Mouse (Mus musculus) intestine, embryonic 16.5 days (tissue): ENCODE measurements around the gene Mcl1. TPM values are rescaled to one million over a fixed set of nuclear protein-coding genes. Genes with fewer than 3 reads are reported as not detected.
"Not testable (repeated sequence)": the region's sequence is repeated elsewhere in the genome, so short reads cannot be mapped to it uniquely, and the experiment has no call there.

Experiments used
- ATAC-seq: fragments of 200-750 bp; cut with Nextera tagmentation; 2 replicates; pipeline ENCODE4 v1.8.0; 2017; ENCODE audit warnings: moderate TSS enrichment, moderate library complexity
- H3K27ac ChIP-seq: fragments of 300-500 bp; sonication (generic); 2 replicates; pipeline ENCODE4 v1.5.1; 2014; ENCODE audit warnings: mild to moderate bottlenecking, low read length
- H3K27me3 ChIP-seq: fragments of 300-500 bp; sonication (generic); replicated peaks from 2 replicates; pipeline ENCODE4 v1.6.1; 2014; ENCODE audit warnings: low read length, control low read depth, mixed read lengths; ENCODE audit not compliant: control insufficient read depth, insufficient read depth
- H3K36me3 ChIP-seq: fragments of 300-500 bp; sonication (generic); 2 replicates; pipeline ENCODE4 v1.6.1; 2014; ENCODE audit warnings: low read length, control low read depth; ENCODE audit not compliant: control insufficient read depth, insufficient read depth
- H3K4me1 ChIP-seq: fragments of 300-500 bp; sonication (generic); 2 replicates; pipeline ENCODE4 v1.6.1; 2014; ENCODE audit warnings: low read length, control low read depth, mixed read lengths; ENCODE audit not compliant: control insufficient read depth, insufficient read depth
- H3K4me2 ChIP-seq: fragments of 300-500 bp; sonication (generic); 2 replicates; pipeline ENCODE4 v1.6.1; 2014; ENCODE audit warnings: low read depth, low read length, control low read depth
- H3K4me3 ChIP-seq: fragments of 300-500 bp; sonication (generic); 2 replicates; pipeline ENCODE4 v1.5.1; 2014; ENCODE audit warnings: mild to moderate bottlenecking, low read length
- H3K9ac ChIP-seq: fragments of 300-500 bp; sonication (generic); 2 replicates; pipeline ENCODE4 v1.6.1; 2014; ENCODE audit warnings: low read depth, low read length
- H3K9me3 ChIP-seq: fragments of 300-500 bp; sonication (generic); 2 replicates; pipeline ENCODE4 v1.6.1; 2016; ENCODE audit warnings: low read length, control low read depth; ENCODE audit not compliant: control insufficient read depth
- WGBS: fragments of 180-500 bp; shearing (Covaris S2); extraction: QIAGEN DNeasy Blood & Tissue Kit; methylation state at CpG from one replicate; pipeline ENCODE4 v1.1.7; 2014; 5-methylcytosine and 5-hydroxymethylcytosine counted together
- polyA plus RNA-seq: library from polyadenylated mRNA; unstranded; fragments of >200 nt; fragmentation: Nextera tagmentation; extraction: Ambion mirVana; gene quantifications from 2 replicates; pipeline ENCODE4 v1.2.1, GENCODE M21; 2015

The Mcl1 gene
- 14.7 and 17.0 TPM in 2 replicates for polyA plus RNA-seq

GRCm38 (mm10) chr3:95658236-95658867 is at the start of gene Mcl1:
TSS of gene Mcl1 (plus strand) at chr3:95658788.
- Histone ChIP-seq H3K27ac (peak within 1 kb of the TSS; percentile 98), H3K36me3 (peaks cover 2% of the 10 kb centered on the region), H3K4me3 (peak within 1 kb of the TSS; percentile 89), H3K4me2 (peak within 1 kb of the TSS; percentile 65), H3K9ac (peak within 1 kb of the TSS; percentile 100), H3K27me3 (no peaks in the 10 kb centered on the region), H3K4me1 (peaks cover 26% of the 10 kb centered on the region), H3K9me3 (no peaks in the 10 kb centered on the region)
- WGBS = under 1% methylated on average over 43 of the region's 43 CpGs
- peak; percentile 97 for ATAC-seq

GRCm38 (mm10) chr3:95609195-95609594 is 49.4 kb upstream of the Mcl1 start:
- H3K9me3 ChIP-seq = no peaks in the 10 kb centered on the region
- WGBS = 66% methylated on average over 3 of the region's 3 CpGs
- no peak overlapping the region for H3K4me2 ChIP-seq
- 0 out of 2 replicates have a peak, but pooled peaks cover 2% of the 10 kb centered on the region for H3K4me1 ChIP-seq
- peaks cover 6% of the 10 kb centered on the region; the same call in 1 of the 2 replicates for H3K36me3 ChIP-seq
- no peak overlapping the region for H3K27ac ChIP-seq
- H3K9ac ChIP-seq = no peak overlapping the region
- H3K27me3 ChIP-seq = no peaks in the 10 kb centered on the region
- no peak for ATAC-seq
- no peak overlapping the region for H3K4me3 ChIP-seq

GRCm38 (mm10) chr3:95613996-95614395 is 44.6 kb upstream of the Mcl1 start:
- Histone ChIP-seq H3K27me3 (no peaks in the 10 kb centered on the region), H3K9me3 (no peaks in the 10 kb centered on the region), H3K36me3 (peaks cover 10% of the 10 kb centered on the region; the same call in 1 of the 2 replicates), H3K27ac (peak overlapping the region; percentile 64), H3K4me3 (no peak overlapping the region), H3K4me2 (no peak overlapping the region), H3K9ac (no peak overlapping the region), H3K4me1 (no peaks in the 10 kb centered on the region)
- ATAC-seq = peak; percentile 93
- 78% methylated on average over 1 of the region's 1 CpGs for WGBS

- Histone ChIP-seq H3K9ac (no peak overlapping the region), H3K27ac (no peak overlapping the region), H3K4me3 (no peak overlapping the region), H3K36me3 (peaks cover 6% of the 10 kb centered on the region; the same call in 1 of the 2 replicates), H3K4me1 (no peaks in the 10 kb centered on the region), H3K4me2 (no peak overlapping the region), H3K27me3 (no peaks in the 10 kb centered on the region), H3K9me3 (no peaks in the 10 kb centered on the region)
- no peak for ATAC-seq
- WGBS = 78% methylated on average over 1 of the region's 1 CpGs
Measured at GRCm38 (mm10) chr3:95618511-95618910, 40.1 kb upstream of the Mcl1 start.

GRCm38 (mm10) chr3:95621241-95621640 is 37.3 kb upstream of the Mcl1 start:
- ATAC-seq = no peak

GRCm38 (mm10) chr3:95622421-95622820 is 36.2 kb upstream of the Mcl1 start:
- H3K4me2 ChIP-seq, H3K36me3 ChIP-seq, H3K9me3 ChIP-seq, H3K27ac ChIP-seq, H3K4me1 ChIP-seq, H3K27me3 ChIP-seq, ATAC-seq, H3K4me3 ChIP-seq, H3K9ac ChIP-seq: not testable (repeated sequence)
- WGBS = 90% methylated on average over 20 of the region's 20 CpGs

More at GRCm38 (mm10) chr3:95621241-95621640, 37.3 kb upstream of the Mcl1 start:
- Histone ChIP-seq H3K4me2 (no peak overlapping the region), H3K9ac (no peak overlapping the region), H3K9me3 (no peaks in the 10 kb centered on the region), H3K27ac (no peak overlapping the region), H3K27me3 (no peaks in the 10 kb centered on the region), H3K36me3 (peaks cover 6% of the 10 kb centered on the region; the same call in 1 of the 2 replicates), H3K4me3 (no peak overlapping the region), H3K4me1 (peaks cover 5% of the 10 kb centered on the region)
- WGBS = 75% methylated on average over 1 of the region's 1 CpGs

- H3K4me2 ChIP-seq = no peak overlapping the region
- no peak overlapping the region for H3K27ac ChIP-seq
- no peaks in the 10 kb centered on the region for H3K27me3 ChIP-seq
- no peaks in the 10 kb centered on the region for H3K9me3 ChIP-seq
- no peak for ATAC-seq
- no peak overlapping the region for H3K9ac ChIP-seq
- H3K4me1 ChIP-seq = peaks cover 11% of the 10 kb centered on the region
- 56% methylated on average over 2 of the region's 2 CpGs for WGBS
- H3K36me3 ChIP-seq = no peaks in the 10 kb centered on the region
- no peak overlapping the region for H3K4me3 ChIP-seq
Measured at GRCm38 (mm10) chr3:95623551-95623950, 35.0 kb upstream of the Mcl1 start.

- Histone ChIP-seq H3K4me3 (peak overlapping the region; percentile 70), H3K9ac (peak overlapping the region; percentile 50), H3K4me2 (peak overlapping the region; percentile 51), H3K27ac (peak overlapping the region; percentile 66; the same call in 1 of the 2 replicates), H3K4me1 (peaks cover 11% of the 10 kb centered on the region)
- ATAC-seq, H3K9me3 ChIP-seq, H3K27me3 ChIP-seq, H3K36me3 ChIP-seq: not testable (repeated sequence)
- WGBS = 69% methylated on average over 4 of the region's 5 CpGs
Measured at GRCm38 (mm10) chr3:95623991-95624515, 34.5 kb upstream of the Mcl1 start.

GRCm38 (mm10) chr3:95624628-95625503 is 33.7 kb upstream of the Mcl1 start, which contains the start of gene Ensa:
TSS of gene Ensa (plus strand) at chr3:95624993.
- Histone ChIP-seq H3K27me3 (no peaks in the 10 kb centered on the region), H3K36me3 (peaks cover 4% of the 10 kb centered on the region), H3K27ac (peak within 1 kb of the TSS; percentile 89), H3K9me3 (no peaks in the 10 kb centered on the region), H3K4me3 (peak within 1 kb of the TSS; percentile 70), H3K9ac (peak within 1 kb of the TSS; percentile 78), H3K4me2 (peak within 1 kb of the TSS; percentile 75), H3K4me1 (peaks cover 11% of the 10 kb centered on the region)
- whole genome bisulfite sequencing = under 1% methylated on average over 44 of the region's 44 CpGs
- peak; percentile 99 for ATAC-seq
